Mouse (Mus musculus) kidney, postnatal 0 days (tissue): Measurements from ENCODE around the gene Mllt10. TPM values are rescaled to one million over a fixed set of nuclear protein-coding genes. Genes with fewer than 3 reads are reported as not detected.

Source experiments
- ATAC-seq: fragments of 200-750 bp; cut with Nextera tagmentation; replicated peaks from 2 replicates; pipeline ENCODE4 v1.8.0; 2017; ENCODE audit warnings: low read depth, moderate number of reproducible peaks, moderate TSS enrichment, moderate library complexity; ENCODE audit not compliant: low FRiP score
- DNase-seq: peaks from one replicate; pipeline ENCODE4 v3.0.0-alpha.2; 2016; ENCODE audit warnings: low spot score
- H3K27ac ChIP-seq: fragments of 300-500 bp; sonication (generic); 2 replicates; pipeline ENCODE4 v1.5.1; 2014; ENCODE audit warnings: mild to moderate bottlenecking
- H3K27me3 ChIP-seq: fragments of 300-500 bp; sonication (generic); 2 replicates; pipeline ENCODE4 v1.6.1; 2014; ENCODE audit warnings: low read length, mixed read lengths; ENCODE audit not compliant: insufficient read depth
- H3K36me3 ChIP-seq: fragments of 300-500 bp; sonication (generic); 2 replicates; pipeline ENCODE4 v1.6.1; 2014; ENCODE audit warnings: low read length, mixed read lengths; ENCODE audit not compliant: insufficient read depth
- H3K4me1 ChIP-seq: fragments of 300-500 bp; sonication (generic); replicated peaks from 2 replicates; pipeline ENCODE4 v1.6.1; 2014; ENCODE audit warnings: antibody characterized with exemption, low read length, mixed read lengths; ENCODE audit not compliant: insufficient read depth
- H3K4me2 ChIP-seq: fragments of 300-500 bp; sonication (generic); 2 replicates; pipeline ENCODE4 v1.6.1; 2014; ENCODE audit warnings: mild to moderate bottlenecking, low read length, moderate library complexity, mixed read lengths
- H3K4me3 ChIP-seq: fragments of 300-500 bp; sonication (generic); replicated peaks from 2 replicates; pipeline ENCODE4 v1.5.1; 2014; ENCODE audit warnings: low read depth, low read length
- H3K9ac ChIP-seq: fragments of 300-500 bp; sonication (generic); 2 replicates; pipeline ENCODE4 v1.6.1; 2014; ENCODE audit warnings: low read depth, low read length
- H3K9me3 ChIP-seq: fragments of 300-500 bp; sonication (generic); replicated peaks from 2 replicates; pipeline ENCODE4 v1.6.1; 2016; ENCODE audit warnings: low read length, inconsistent platforms, mixed read lengths
- CTCF ChIP-seq: IDR thresholded peaks from 2 replicates; pipeline ENCODE4 v1.5.1; 2016; ENCODE audit warnings: antibody characterized with exemption, low read depth, mild to moderate bottlenecking, moderate library complexity
- WGBS: fragments of 180-500 bp; shearing (Covaris S2); extraction: QIAGEN DNeasy Blood & Tissue Kit; methylation state at CpG from one replicate; pipeline ENCODE4 v1.1.7; 2014; 5-methylcytosine and 5-hydroxymethylcytosine counted together
- polyA plus RNA-seq: library from polyadenylated mRNA; unstranded; fragments of >200 nt; fragmentation: Nextera tagmentation; extraction: Ambion mirVana; gene quantifications from 2 replicates; pipeline ENCODE4 v1.2.1, GENCODE M21; 2015

Mllt10 gene
- 48.9 and 49.2 TPM in 2 replicates for polyA plus RNA-seq

DNA sequence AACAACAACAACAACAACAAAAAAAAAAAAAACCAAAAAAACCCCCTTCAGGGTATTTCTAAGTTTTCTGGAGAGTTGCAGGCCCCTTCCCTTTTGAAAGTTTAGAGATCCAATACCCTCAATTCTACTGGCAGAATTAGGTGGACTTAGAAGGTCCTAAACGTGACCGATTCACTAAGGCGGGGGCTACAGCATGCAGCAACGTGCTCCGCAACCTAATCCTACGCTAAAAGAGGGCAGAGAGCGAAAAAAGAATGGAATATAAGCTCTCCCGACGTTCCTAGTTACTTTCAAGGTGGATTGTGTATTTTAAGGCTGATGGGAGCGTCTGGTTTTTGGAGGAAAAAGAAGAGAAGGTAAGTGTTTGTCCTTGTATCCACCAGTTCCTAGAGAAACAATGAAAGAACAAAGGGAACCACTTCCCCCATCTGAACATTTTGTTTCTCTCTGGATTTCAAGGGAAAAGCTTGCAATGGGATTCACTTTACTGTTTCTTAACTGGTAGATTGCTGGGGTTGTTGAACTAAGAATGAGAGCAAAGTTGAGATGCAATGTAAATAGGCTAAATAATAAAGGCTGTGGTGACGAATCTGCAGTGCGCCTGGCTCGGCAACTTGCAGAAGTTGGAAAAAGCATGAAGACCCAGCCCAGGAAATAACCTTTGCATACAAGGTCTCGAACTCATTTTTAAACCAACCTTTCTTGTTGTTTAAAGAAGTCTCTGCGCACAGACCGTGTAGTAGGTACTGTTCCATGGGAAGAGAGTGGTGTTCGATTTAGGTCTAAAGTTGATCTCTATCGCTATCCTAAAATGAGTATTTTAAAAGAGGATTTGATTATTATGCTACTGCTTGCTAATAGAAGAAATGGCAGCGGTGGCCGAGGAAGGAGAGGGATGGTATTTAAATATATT, at the start of gene Mllt10:
TSS of gene Mllt10 (plus strand) at position 222 of the 913 bp plus-strand sequence.
- H3K9ac ChIP-seq = peak within 1 kb of the TSS; percentile 85
- H3K4me1 ChIP-seq = 0 out of 2 replicates have a peak, but pooled peaks cover 9% of the 10 kb centered on the region
- H3K4me3 ChIP-seq = peak within 1 kb of the TSS; percentile 57
- H3K27ac ChIP-seq = peak within 1 kb of the TSS; percentile 99
- no peaks in the 10 kb centered on the region for H3K36me3 ChIP-seq
- no peaks in the 10 kb centered on the region for H3K9me3 ChIP-seq
- no peaks in the 10 kb centered on the region for H3K27me3 ChIP-seq
- DNase-seq = peak; percentile 63
- H3K4me2 ChIP-seq = peak within 1 kb of the TSS; percentile 84
- ATAC-seq = no peak
- no peak for TF ChIP-seq CTCF
- WGBS = 10% methylated on average over 20 of the region's 20 CpGs

- 83% methylated on average over 6 of the region's 6 CpGs for WGBS
- no peaks in the 10 kb centered on the region for H3K9me3 ChIP-seq
Observed at GRCm38 (mm10) chr2:18011226-18011625, 43.8 kb upstream of the Mllt10 start.

GRCm38 (mm10) chr2:18012866-18013265, 42.2 kb upstream of the Mllt10 start:
- Histone ChIP-seq H3K27ac (no peak overlapping the region), H3K4me3 (no peak overlapping the region), H3K27me3 (no peaks in the 10 kb centered on the region), H3K36me3 (no peaks in the 10 kb centered on the region), H3K9me3 (no peaks in the 10 kb centered on the region), H3K9ac (no peak overlapping the region), H3K4me1 (no peaks in the 10 kb centered on the region), H3K4me2 (no peak overlapping the region)
- DNase-seq = no peak
- no peak for TF ChIP-seq CTCF
- ATAC-seq = no peak
- WGBS = 96% methylated on average over 3 of the region's 3 CpGs

More at GRCm38 (mm10) chr2:18011226-18011625, 43.8 kb upstream of the Mllt10 start:
- H3K36me3 ChIP-seq = no peaks in the 10 kb centered on the region
- no peaks in the 10 kb centered on the region for H3K4me1 ChIP-seq
- no peak overlapping the region for H3K27ac ChIP-seq
- TF ChIP-seq CTCF = no peak
- ATAC-seq = no peak
- no peak overlapping the region for H3K4me2 ChIP-seq
- no peaks in the 10 kb centered on the region for H3K27me3 ChIP-seq
- H3K9ac ChIP-seq = no peak overlapping the region
- DNase-seq = no peak
- H3K4me3 ChIP-seq = no peak overlapping the region

GRCm38 (mm10) chr2:18015581-18015980, 39.5 kb upstream of the Mllt10 start:
- Histone ChIP-seq H3K4me3 (no peak overlapping the region), H3K36me3 (no peaks in the 10 kb centered on the region), H3K4me2 (no peak overlapping the region), H3K27ac (no peak overlapping the region), H3K27me3 (no peaks in the 10 kb centered on the region), H3K4me1 (no peaks in the 10 kb centered on the region), H3K9me3 (no peaks in the 10 kb centered on the region), H3K9ac (no peak overlapping the region)
- no peak for TF ChIP-seq CTCF
- DNase-seq (no peak), ATAC-seq (no peak)
- WGBS = 58% methylated on average over 3 of the region's 3 CpGs

DNA sequence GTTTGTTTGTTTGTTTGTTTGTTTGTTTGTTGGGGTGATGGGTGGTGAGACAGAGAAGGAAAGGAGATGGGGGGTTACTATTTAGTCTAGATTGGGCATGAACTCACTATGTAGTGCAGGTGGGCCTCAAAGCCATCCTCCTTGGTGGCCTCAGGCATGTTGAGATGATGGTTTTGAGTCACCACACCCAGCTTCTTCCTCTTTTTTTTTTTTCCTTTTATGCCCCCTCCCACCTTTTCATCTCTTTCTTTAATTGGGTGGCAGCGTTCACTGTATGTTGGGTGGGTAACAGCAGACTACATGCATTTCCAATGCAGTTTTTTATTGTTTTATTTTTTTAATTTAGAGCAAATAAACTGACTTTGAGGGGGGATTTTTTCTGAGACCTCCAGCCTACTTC, 38.4 kb upstream of the Mllt10 start:
- H3K27me3 ChIP-seq = no peaks in the 10 kb centered on the region

GRCm38 (mm10) chr2:18017321-18017720, 37.7 kb upstream of the Mllt10 start:
- WGBS = 96% methylated on average over 6 of the region's 6 CpGs
- Histone ChIP-seq H3K4me2 (no peak overlapping the region), H3K27me3 (no peaks in the 10 kb centered on the region), H3K36me3 (no peaks in the 10 kb centered on the region), H3K4me3 (no peak overlapping the region), H3K4me1 (no peaks in the 10 kb centered on the region), H3K9ac (no peak overlapping the region), H3K27ac (no peak overlapping the region), H3K9me3 (no peaks in the 10 kb centered on the region)
- TF ChIP-seq CTCF = no peak
- DNase-seq = no peak
- no peak for ATAC-seq

More for the DNA sequence above, 38.4 kb upstream of the Mllt10 start:
- Histone ChIP-seq H3K4me2 (no peak overlapping the region), H3K4me3 (no peak overlapping the region), H3K27ac (no peak overlapping the region), H3K9me3 (no peaks in the 10 kb centered on the region), H3K4me1 (no peaks in the 10 kb centered on the region), H3K36me3 (no peaks in the 10 kb centered on the region), H3K9ac (no peak overlapping the region)
- DNase-seq (no peak), ATAC-seq (no peak)
- no peak for TF ChIP-seq CTCF
- WGBS = 95% methylated on average over 1 of the region's 1 CpGs
